Mouse (Mus musculus) embryonic fibroblast, embryonic 13.5 days (primary cell): ENCODE measurements around the gene 4931429L15Rik.

Source experiments
- CTCF ChIP-seq: IDR thresholded peaks from 2 replicates; pipeline ENCODE4 v1.5.1; 2011; ENCODE audit warnings: mild to moderate bottlenecking, control low read depth, low read length, moderate library complexity, borderline replicate concordance; ENCODE audit not compliant: insufficient read depth
- POLR2A ChIP-seq: IDR thresholded peaks from 2 replicates; pipeline ENCODE4 v1.6.1; 2011; ENCODE audit warnings: low read depth, mild to moderate bottlenecking, control low read depth, low read length, moderate library complexity

DNA sequence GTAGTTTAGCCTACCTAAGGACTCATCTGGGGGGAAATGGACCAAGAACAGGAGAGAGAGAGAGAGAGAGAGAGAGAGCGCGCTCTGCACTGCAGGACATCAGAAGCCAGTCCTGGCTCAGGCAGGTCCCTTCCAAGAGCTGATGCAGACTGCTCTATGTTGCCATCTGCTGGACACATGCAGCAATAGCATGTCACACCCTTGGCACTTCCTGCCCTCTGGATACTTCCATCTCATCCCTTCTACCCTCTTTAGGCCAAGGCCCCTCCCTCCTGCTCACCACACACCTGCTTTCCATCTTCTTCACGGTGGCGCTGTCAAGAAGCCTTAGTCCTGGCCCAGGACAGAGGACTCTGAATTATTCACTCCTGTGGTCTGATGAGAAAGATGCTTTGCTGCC lies 5.3 kb downstream of the 4931429L15Rik start:
- TF ChIP-seq POLR2A (no peak), CTCF (peak; percentile 100)
